Mouse (Mus musculus) ES-E14 (cell line): ENCODE measurements around the gene Megf11. TPM values are rescaled to one million over a fixed set of nuclear protein-coding genes. Genes with fewer than 3 reads are reported as not detected.

Experiments
- DNase-seq: peaks from one replicate; pipeline ENCODE4 v3.0.0-alpha.2; 2013; ENCODE audit warnings: low read depth, low spot score
- H3K27ac ChIP-seq: 2 replicates; pipeline ENCODE4 v1.5.1; 2012; ENCODE audit warnings: low read depth, mild to moderate bottlenecking, low read length, moderate library complexity, mixed read lengths; ENCODE audit not compliant: poor library complexity, insufficient read depth, severe bottlenecking
- H3K36me3 ChIP-seq: 2 replicates; pipeline ENCODE4 v1.6.1; 2012; ENCODE audit warnings: mild to moderate bottlenecking, low read length, moderate library complexity, mixed read lengths; ENCODE audit not compliant: control insufficient read depth, poor library complexity, insufficient read depth, severe bottlenecking
- H3K4me1 ChIP-seq, 2 experiments: fragments of 150-350 bp in 1 of 2; sonication (generic) in 1 of 2; 2 replicates each; pipeline ENCODE4 v1.6.1; 2012; ENCODE audit warnings: low read length in 2 of 2, mild to moderate bottlenecking in 1 of 2, mixed read lengths in 1 of 2; ENCODE audit not compliant: control insufficient read depth in 2 of 2, insufficient read depth in 2 of 2, poor library complexity in 1 of 2
- H3K4me3 ChIP-seq, 2 experiments: fragments of 150-350 bp in 1 of 2; sonication (generic) in 1 of 2; 2 replicates each; pipeline ENCODE4 v1.5.1; 2012; ENCODE audit warnings: low read length in 2 of 2, low read depth in 1 of 2, mild to moderate bottlenecking in 1 of 2, mixed read lengths in 1 of 2; ENCODE audit not compliant: insufficient read depth in 1 of 2, poor library complexity in 1 of 2, severe bottlenecking in 1 of 2
- H3K9ac ChIP-seq: 2 replicates; pipeline ENCODE4 v1.6.1; 2012; ENCODE audit warnings: low read depth, mild to moderate bottlenecking, low read length, mixed read lengths; ENCODE audit not compliant: poor library complexity, insufficient read depth, severe bottlenecking
- H3K9me3 ChIP-seq: fragments of 150-350 bp; sonication (generic); 2 replicates; pipeline ENCODE4 v1.6.1; 2012; ENCODE audit warnings: low read depth, mild to moderate bottlenecking, low read length; ENCODE audit not compliant: control insufficient read depth, insufficient read depth
- CHD2 ChIP-seq: IDR thresholded peaks from 2 replicates; pipeline ENCODE4 v1.6.1; 2014; ENCODE audit warnings: mild to moderate bottlenecking, low read depth, low read length, inconsistent platforms
- HCFC1 ChIP-seq: IDR thresholded peaks from 2 replicates; pipeline ENCODE4 v1.6.1; 2012; ENCODE audit warnings: low read length, inconsistent platforms, borderline replicate concordance; ENCODE audit not compliant: insufficient read depth
- MAFK ChIP-seq: IDR thresholded peaks from 2 replicates; pipeline ENCODE4 v1.6.1; 2014; ENCODE audit warnings: mild to moderate bottlenecking, low read depth, low read length, inconsistent platforms; ENCODE audit not compliant: insufficient read depth
- ZC3H11A ChIP-seq: IDR thresholded peaks from 2 replicates; pipeline ENCODE4 v1.6.1; 2012; ENCODE audit warnings: low read depth, mild to moderate bottlenecking, inconsistent platforms, low read length, borderline replicate concordance
- ZNF384 ChIP-seq: IDR thresholded peaks from 2 replicates; pipeline ENCODE4 v1.6.1; 2012; ENCODE audit warnings: low read depth, low read length, inconsistent platforms
- in situ Hi-C, 2 experiments: fragments of 600-800 bp; cut with MboI; formaldehyde crosslinking; loops; one replicate each; pipeline ENCODE4 v1.15.1; 2025; ENCODE audit warnings: low sequenced_read_pairs in 2 of 2, inconsistent platforms in 1 of 2; ENCODE audit not compliant: unreplicated experiment in 2 of 2
- total RNA-seq: library from RNA; depleted of rRNA; stranded (reverse); fragments of 300-350 nt; gene quantifications from 2 replicates; pipeline ENCODE4 v1.2.3, GENCODE M21; 2012

Gene Megf11
- total RNA-seq, 1 experiment: 7.5 TPM

DNA sequence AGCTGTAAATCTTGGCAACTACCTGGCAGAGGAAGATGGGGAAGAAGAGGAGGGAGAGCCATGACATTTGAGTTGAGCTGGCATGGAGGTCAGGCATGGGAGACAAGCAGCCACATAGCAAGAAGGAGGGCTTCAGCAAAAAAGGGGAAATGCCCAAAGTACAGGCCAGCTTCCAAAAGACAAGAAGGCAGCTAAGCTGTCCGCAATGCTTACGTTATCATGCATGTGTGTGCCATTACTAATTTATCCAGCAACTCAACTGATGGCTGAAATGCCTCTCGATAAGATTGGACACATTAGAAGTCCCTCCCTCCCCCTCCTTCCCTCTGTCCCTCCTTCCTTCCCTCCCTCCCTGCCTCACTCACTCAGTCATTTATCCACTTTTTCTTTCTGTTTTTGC is 260.0 kb downstream of the Megf11 start:
- H3K4me3 ChIP-seq: no peak overlapping the region
- no peak overlapping the region for H3K27ac ChIP-seq
- in situ Hi-C loops: no loop called here
- DNase-seq: no peak
- H3K9ac ChIP-seq: no peak overlapping the region
- no peaks in the 10 kb centered on the region for H3K9me3 ChIP-seq
- no peaks in the 10 kb centered on the region for H3K36me3 ChIP-seq
- TF ChIP-seq HCFC1 (no peak), ZNF384 (no peak), CHD2 (no peak), MAFK (no peak), ZC3H11A (no peak)
- H3K4me1 ChIP-seq: peaks cover 0 to 8% of the 10 kb centered on the region in 2 experiments; a peak in 1 of 4 replicates

GRCm38 (mm10) chr9:64649393-64649792 is 264.0 kb downstream of the Megf11 start:
- Histone ChIP-seq H3K4me3 (no peak overlapping the region), H3K27ac (no peak overlapping the region), H3K9me3 (no peaks in the 10 kb centered on the region), H3K36me3 (no peaks in the 10 kb centered on the region), H3K4me1 (peaks cover 3 to 15% of the 10 kb centered on the region in 2 experiments; a peak in 1 of 4 replicates), H3K9ac (no peak overlapping the region)
- no peak for DNase-seq
- in situ Hi-C loops: no loop called here
- no peak for TF ChIP-seq CHD2
- TF ChIP-seq ZC3H11A: no peak
- no peak for TF ChIP-seq ZNF384
- no peak for TF ChIP-seq HCFC1
- TF ChIP-seq MAFK: no peak

- TF ChIP-seq CHD2 (no peak), ZC3H11A (no peak), ZNF384 (no peak), HCFC1 (no peak)
- no peaks in the 10 kb centered on the region for H3K9me3 ChIP-seq
- H3K4me3 ChIP-seq: no peak overlapping the region
- H3K36me3 ChIP-seq: no peaks in the 10 kb centered on the region
- no peak overlapping the region for H3K27ac ChIP-seq
- peaks cover 3 to 15% of the 10 kb centered on the region in 2 experiments; a peak in 1 of 4 replicates for H3K4me1 ChIP-seq
- no peak for DNase-seq
- in situ Hi-C loops: no loop called here
- no peak overlapping the region for H3K9ac ChIP-seq
Observed at GRCm38 (mm10) chr9:64649892-64650291, 264.5 kb downstream of the Megf11 start.

- no peak overlapping the region for H3K27ac ChIP-seq
- H3K4me3 ChIP-seq: no peak overlapping the region
- peaks cover 3 to 15% of the 10 kb centered on the region in 2 experiments; a peak in 1 of 4 replicates for H3K4me1 ChIP-seq
- TF ChIP-seq ZC3H11A (no peak), MAFK (no peak), CHD2 (no peak), HCFC1 (no peak)
- H3K36me3 ChIP-seq: no peaks in the 10 kb centered on the region
- no peak for DNase-seq
- H3K9me3 ChIP-seq: no peaks in the 10 kb centered on the region
- H3K9ac ChIP-seq: no peak overlapping the region
- in situ Hi-C loops: no loop called here
Observed at GRCm38 (mm10) chr9:64651181-64651580, 265.8 kb downstream of the Megf11 start.

DNA sequence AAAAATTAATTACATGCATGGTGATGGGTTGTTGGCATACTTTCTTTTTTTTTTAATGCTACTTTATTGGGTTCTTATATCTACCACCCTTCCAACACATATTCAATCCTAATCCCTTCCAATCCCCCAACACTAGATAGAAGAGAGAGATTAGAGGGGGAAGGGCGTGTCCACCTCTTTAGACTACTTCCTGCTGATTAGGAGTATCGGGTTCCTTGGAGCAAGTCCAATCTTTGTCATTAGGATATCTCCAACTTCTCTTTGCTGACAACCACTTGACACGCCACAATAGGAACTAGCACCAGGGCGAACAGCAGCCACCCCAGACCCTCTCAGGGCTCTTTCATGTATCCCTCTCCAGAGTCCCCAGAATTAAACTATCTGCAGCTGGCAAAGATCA is 266.3 kb downstream of the Megf11 start:
- Histone ChIP-seq H3K9ac (no peak overlapping the region), H3K27ac (no peak overlapping the region), H3K9me3 (no peaks in the 10 kb centered on the region), H3K36me3 (no peaks in the 10 kb centered on the region), H3K4me1 (peaks cover 3 to 15% of the 10 kb centered on the region in 2 experiments; a peak in 1 of 4 replicates), H3K4me3 (no peak overlapping the region)
- no peak for DNase-seq
- in situ Hi-C loops: no loop called here
- TF ChIP-seq MAFK (no peak), ZC3H11A (no peak)
